Mouse (Mus musculus) left cerebral cortex, adult 9 months (tissue): ENCODE results near the gene Hmgb2.

Experiments used
- DNase-seq, 2 experiments: peaks; one replicate each; pipeline ENCODE4 v3.0.0; 2022; ENCODE audit warnings: low spot score in 2 of 2

The Hmgb2 gene

GRCm38 (mm10) chr8:57560926-57561325 lies 49.2 kb downstream of the Hmgb2 start:
- no peak for DNase-seq

GRCm38 (mm10) chr8:57562741-57563140 lies 51.0 kb downstream of the Hmgb2 start:
- DNase-seq: no peak

- peak in 1 of 2 experiments; percentile 61 for DNase-seq
Measured at GRCm38 (mm10) chr8:57563726-57564125, 52.0 kb downstream of the Hmgb2 start.

GRCm38 (mm10) chr8:57565039-57565438 lies 53.3 kb downstream of the Hmgb2 start:
- DNase-seq: no peak
